Mouse (Mus musculus): ENCODE results near the gene Klhl1.
"Not testable (repeated sequence)": the region's sequence is repeated elsewhere in the genome, so short reads cannot be mapped to it uniquely, and the experiment has no call there.

Klhl1 gene

DNA sequence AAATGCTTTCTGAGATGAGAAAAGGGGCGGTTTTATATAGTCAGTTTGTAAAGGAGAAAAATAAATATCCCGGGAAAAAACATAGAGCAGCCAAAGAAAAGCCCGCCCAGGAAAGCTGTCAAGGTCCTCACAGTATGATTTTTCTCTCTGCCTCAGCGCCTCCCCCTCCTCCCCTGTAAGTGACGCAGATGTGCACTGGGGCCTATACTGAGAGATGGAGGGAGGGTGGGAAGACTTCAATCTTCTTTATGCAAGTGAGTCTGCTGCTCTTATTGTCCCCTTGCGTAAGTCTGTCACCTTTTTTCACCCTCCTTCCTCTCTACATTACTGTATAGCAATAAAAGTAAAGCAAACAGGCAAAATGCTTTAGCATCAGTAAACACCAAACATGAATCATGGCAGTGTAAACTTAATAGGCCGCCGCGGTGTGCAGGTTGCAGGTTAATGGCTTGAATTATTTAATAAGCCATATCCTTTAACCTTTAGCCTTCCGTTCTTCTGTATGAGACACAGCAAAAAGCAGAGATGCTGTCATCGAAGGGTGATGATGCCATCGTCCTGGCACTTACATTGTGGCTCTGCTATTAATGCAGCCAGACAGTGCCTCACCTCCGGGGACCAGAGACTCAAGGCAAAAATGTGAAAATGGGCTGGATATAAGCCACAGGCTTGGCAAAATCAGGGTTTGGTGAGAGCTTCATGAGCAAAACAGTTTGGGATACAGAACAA lies at the start of gene Klhl1:
Gene Klhl1, minus strand, starts transcription at position 149 of the 729 bp plus-strand sequence.
- no peak for DNase-seq (ENCODE audit: low spot score)

DNA sequence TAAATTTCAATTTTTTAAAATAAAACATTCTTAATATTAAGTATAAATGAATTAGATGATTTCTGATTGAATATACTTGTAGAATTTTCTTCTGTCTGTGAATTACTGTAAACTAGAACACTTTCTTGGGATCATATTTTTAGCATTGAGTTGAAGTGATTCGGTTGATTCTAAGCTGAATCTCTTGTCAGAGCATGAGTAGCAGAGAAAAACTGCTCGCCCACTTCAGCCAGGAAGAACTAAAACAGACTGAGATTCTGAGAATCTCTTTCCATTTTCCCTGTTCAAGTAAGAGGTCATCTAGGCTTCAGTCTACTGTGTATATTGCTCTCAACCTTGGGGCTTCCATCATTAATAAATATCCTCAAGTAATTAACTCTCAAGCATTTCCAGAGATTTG lies 34.8 kb upstream of the Klhl1 start:
- no peak for DNase-seq (ENCODE audit: low spot score)

DNA sequence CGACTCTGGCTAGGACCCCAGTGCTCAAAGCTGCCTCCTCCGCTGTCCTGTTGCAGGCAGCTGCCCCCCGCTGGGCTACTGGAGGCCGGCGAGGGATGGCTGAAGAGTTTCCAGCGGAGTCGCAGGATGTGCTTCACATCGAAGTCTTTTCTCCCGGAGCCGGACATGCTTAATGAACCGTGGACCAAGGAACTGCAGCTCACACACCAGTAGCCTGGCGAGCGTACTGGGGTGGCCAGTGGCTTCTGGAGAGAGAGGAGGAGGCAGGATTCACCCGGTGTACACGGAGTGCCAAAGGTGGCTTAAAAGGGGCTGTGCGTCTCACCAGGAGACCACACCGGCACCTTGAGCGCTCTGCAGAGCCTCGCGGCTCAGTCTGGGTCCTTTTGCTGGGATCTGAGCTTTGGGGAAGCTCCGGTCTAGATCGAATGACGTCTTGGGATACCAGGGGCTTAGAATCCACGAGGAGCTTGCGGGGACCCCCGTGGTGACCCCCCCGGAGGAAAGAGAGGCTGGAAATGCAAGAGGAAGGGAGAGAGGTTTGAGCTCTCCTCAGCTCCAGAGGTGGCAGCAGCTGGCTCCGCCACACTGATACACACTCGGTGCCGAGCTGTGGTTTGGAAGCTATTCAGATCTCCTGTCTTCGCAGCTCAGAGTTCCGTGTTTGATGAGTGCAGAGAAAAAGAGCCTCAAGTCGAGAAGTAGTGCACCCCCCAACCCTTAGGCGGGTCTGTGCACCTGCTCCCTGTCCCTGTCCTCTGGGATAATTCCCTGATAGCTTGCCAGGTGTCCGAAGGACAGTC lies 550 bp downstream of the Klhl1 start:
- no peak for DNase-seq (ENCODE audit: low spot score)

GRCm38 (mm10) chr14:96517727-96518126 lies 1.2 kb downstream of the Klhl1 start:
- no peak for DNase-seq (ENCODE audit: low spot score)

DNA sequence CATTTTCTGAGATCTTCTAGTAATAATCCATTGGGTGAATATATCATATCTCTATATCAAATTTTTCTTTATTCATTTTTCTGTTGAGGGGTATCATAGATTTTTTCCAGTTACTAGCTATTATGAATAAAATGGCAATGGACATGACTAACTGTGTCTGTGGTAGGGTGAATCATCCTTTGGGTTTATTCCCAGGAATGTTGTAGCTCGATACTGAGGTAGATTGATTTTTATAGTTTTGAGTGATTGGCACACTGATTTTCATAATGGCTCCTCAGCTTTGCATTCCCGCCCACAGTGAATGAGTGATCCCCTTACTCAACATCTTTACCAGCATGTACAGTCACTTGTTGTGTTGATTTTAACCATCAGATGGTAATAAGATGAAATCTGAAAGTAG lies 19.0 kb downstream of the Klhl1 start:
- no peak for DNase-seq (ENCODE audit: low spot score)

DNA sequence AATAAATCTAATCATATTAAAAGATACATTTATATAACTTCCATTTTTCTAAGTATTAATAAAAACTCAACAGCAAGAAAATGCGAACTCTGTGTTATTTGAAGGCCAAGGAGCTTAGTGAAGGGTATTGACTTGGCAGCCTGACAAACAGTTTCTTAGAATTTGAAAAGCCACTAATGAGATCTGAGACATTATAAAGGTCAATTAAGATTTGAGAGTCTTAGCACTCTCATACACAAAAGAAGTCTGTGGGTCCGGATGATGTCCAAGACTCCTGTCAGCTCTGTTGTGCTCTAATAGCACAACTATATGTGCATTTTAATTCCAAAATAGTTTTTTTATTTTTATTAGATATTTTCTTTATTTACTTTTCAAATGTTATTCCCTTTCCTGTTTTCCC lies 47.1 kb downstream of the Klhl1 start:
- DNase-seq (ENCODE audit: low spot score) = no peak

DNA sequence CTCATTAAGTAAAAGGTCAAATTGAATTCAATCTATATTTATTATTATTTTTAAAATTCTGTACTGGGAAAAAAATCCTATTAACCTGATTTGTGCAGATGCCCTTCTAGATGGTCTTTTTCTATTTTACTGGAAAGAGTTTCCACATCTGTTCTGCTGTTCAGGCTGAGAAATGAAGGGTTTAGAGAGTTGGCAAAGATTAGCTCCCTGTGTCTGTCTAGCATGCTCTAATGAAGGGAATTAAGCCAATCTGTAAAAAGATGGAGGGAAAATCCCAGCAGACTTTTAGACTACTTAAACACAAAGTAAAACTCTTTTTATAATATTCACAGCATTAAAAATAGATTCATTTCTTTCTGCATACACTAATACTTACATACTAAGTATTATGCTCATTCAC lies 47.6 kb downstream of the Klhl1 start:
- no peak for DNase-seq (ENCODE audit: low spot score)

GRCm38 (mm10) chr14:96461756-96462155 lies 57.1 kb downstream of the Klhl1 start:
- no peak for DNase-seq (ENCODE audit: low spot score)

- DNase-seq (ENCODE audit: low spot score) = no peak
These were observed 126.7 kb downstream of the Klhl1 start for GRCm38 (mm10) chr14:96392032-96392737.

DNA sequence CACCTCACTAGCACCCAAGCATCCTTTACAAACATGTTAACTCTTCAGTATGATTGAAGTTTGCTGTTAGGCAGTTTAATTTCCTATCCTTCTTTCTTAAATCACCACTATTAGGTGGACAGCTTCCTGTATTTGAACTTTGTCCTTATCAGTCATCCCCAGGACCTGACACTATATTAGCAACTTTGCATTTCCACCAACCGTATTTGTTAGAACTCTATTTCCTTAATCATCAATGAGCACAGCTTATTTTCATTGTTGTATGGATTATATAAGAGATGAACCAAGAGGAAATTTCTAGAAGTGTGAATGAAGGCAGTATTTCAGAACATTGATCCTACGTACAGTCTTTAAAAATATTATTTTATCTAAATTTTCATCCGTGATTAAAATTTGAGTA lies 156.2 kb downstream of the Klhl1 start:
- DNase-seq (ENCODE audit: low spot score) = no peak

DNA sequence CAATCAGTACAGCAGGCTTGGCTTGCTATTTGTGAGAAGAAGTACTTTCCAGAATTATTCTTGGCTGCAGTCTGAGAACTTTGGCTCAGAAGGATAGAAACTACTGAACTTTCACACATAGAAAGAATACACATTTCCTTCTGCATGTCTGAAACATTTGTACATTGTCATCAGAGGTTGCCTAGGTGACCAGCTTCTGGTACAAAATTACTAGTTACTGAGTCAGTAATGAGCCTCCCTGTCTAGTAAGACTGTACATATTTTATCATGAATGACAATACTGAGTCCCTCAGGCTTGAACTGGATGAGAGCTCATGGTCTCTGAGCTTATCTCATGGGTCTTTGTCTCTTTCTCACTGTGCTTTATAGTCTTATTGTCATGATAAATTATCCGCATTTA lies 170.7 kb downstream of the Klhl1 start:
- DNase-seq (ENCODE audit: low spot score) = no peak

DNA sequence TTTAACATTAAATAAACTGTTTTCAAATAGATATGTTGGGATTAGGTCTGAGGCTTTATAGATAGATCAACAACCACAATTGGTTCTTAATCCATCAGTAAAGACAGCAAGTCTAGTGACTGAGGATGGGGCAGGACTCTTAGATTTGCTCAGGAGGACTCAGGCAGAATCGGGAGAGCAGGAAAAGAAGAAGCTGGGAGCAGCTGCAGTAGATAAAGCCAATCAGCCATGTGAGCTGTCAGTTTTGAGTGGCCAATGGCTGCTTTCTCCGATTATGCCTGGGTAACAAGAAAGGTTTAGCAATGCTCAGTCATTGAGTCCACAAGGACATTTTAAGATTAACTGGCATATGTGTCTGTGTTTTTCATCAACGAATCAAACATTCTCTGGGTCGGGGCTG lies 187.8 kb downstream of the Klhl1 start:
- DNase-seq (ENCODE audit: low spot score) = no peak

GRCm38 (mm10) chr14:96217805-96218441 lies 301.0 kb downstream of the Klhl1 start:
- DNase-seq (ENCODE audit: low spot score) = no peak

DNA sequence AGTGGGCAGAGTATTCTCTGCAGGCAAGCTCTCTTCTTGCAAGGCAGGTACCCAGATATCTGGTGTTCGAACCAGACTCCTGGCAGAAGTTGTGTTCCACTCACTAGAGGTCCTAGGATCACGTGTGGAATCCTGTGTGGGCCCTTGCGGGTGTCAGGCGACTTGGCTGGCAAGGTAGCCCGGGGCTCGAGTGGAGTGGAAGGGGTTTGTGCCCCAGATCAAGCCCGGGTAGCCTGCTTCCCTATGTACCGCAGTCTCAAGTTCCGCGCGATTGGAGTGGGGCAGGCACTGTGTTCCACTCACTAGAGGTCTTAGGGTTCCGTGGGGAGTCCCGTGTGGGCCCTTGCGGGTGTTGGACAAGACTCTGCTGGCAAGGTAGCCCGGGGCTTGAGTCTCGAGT lies 324.1 kb downstream of the Klhl1 start:
- not testable (repeated sequence) for DNase-seq (ENCODE audit: low spot score)

GRCm38 (mm10) chr14:96174546-96174945 lies 344.4 kb downstream of the Klhl1 start:
- DNase-seq (ENCODE audit: low spot score) = no peak

DNA sequence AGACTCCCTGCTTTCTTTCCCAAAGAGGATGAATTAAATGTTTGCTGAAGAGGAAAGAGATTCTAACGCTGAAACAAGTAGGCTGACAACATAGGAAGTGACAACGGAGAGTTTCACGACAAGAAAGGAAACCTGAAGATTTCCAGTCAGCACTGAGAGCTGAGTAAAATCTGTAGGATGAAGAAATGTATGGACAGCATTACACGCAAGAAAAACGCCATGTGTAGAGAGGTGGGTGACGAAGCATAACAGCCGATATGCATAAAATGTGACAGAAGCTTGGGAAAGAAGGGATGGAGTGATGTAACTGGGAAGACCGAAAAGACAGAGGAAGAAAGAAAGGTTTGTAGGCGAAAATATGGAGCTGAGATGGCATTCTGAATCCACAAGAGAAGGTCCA lies 375.8 kb downstream of the Klhl1 start:
- no peak for DNase-seq (ENCODE audit: low spot score)

DNA sequence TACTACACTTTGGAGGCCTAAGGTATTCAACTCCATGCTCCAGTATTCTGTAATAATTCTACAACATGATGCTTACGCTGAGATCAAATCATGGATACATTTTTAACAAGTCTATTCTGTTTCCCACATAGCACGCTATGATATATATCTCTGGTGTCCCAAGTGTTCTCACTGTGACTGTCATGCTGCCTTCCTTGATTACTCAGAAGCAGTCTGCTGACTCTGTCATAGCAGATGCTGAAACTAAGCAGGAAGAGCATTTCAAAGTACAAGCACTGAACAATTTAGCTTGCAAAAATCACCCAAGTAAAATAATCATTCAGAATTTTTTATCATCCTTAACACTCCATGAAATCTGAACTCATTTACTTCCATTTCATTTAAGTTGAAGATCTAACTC lies 378.7 kb downstream of the Klhl1 start:
- DNase-seq (ENCODE audit: low spot score) = no peak

DNA sequence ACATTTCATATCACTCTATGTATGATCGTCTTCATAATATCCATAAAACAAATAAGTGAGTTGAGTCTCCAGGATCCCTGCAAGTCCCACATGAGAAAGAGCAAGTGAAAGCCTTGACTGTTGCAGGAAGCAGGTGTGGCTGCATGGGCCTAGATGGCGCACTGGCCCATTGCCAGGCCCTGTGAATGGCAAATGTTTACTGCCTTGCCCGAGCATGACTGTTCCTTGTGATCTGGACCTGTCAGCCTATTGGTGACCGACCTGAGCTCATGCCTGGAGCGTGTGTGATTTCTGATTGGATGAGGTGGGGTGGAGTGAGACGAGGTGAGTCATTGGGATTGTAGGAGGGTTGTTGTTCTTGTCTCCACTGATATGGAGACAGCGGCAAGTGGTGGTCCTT lies 411.5 kb downstream of the Klhl1 start:
- no peak for DNase-seq (ENCODE audit: low spot score)

DNA sequence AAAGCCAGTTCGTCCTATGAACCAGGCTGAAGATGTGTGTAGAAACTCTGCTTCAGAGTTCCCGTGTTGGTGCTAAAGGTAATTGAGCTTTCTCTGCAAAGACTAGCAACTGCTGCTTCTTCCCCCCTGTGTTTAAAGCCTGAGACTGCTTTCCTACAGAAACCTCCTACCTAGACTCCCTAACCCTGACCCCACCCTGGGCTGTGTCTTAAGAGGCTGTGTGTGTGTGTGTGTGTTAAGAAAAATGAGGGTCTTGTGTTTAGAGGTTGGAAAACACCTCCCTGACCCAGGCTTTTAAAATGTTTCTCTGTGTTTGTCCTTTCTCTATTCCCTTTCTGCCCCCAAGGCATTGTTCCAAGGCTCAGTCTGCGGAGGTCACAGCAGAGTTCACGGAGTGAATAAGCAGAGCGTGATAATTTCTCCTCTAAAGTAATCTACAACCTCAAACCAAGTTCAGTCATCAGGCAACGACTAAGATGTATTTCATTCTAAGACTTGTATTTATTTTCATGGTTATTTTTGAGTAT lies 437.2 kb downstream of the Klhl1 start:
- DNase-seq (ENCODE audit: low spot score) = no peak

GRCm38 (mm10) chr14:96065884-96066283 lies 453.0 kb downstream of the Klhl1 start:
- DNase-seq (ENCODE audit: low spot score) = no peak
